Mouse (Mus musculus) frontal cortex, postnatal 25 days (tissue): ENCODE results near the gene Plpp7.

Source experiments
- DNase-seq, 2 experiments: peaks; one replicate each; pipeline ENCODE4 v3.0.0; 2022; ENCODE audit warnings: low spot score in 2 of 2

Plpp7 gene

GRCm38 (mm10) chr2:32102944-32103343 lies 7.6 kb downstream of the Plpp7 start:
- DNase-seq, result no peak

DNA sequence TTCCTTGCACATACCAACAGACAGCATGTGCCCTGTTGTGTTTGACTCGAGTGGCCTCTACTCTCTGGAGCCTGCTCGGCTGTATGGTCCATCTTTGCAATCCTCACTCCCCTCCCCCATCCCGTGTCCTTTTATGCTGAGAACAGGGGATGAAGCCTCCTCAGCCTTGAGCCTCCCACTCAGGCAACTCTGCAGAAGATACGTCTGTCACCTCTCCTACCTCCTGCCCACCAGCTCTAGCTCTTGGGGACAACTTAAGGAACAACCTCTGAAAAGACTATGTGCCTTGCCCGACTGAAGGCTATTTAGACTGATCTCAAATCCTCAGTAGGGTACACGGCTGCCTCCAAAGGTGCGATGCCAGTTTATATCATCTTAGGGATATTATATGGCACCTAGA lies 8.2 kb downstream of the Plpp7 start:
- no peak for DNase-seq

- DNase-seq, result no peak
These were observed 8.8 kb downstream of the Plpp7 start for GRCm38 (mm10) chr2:32104122-32104521.

DNA sequence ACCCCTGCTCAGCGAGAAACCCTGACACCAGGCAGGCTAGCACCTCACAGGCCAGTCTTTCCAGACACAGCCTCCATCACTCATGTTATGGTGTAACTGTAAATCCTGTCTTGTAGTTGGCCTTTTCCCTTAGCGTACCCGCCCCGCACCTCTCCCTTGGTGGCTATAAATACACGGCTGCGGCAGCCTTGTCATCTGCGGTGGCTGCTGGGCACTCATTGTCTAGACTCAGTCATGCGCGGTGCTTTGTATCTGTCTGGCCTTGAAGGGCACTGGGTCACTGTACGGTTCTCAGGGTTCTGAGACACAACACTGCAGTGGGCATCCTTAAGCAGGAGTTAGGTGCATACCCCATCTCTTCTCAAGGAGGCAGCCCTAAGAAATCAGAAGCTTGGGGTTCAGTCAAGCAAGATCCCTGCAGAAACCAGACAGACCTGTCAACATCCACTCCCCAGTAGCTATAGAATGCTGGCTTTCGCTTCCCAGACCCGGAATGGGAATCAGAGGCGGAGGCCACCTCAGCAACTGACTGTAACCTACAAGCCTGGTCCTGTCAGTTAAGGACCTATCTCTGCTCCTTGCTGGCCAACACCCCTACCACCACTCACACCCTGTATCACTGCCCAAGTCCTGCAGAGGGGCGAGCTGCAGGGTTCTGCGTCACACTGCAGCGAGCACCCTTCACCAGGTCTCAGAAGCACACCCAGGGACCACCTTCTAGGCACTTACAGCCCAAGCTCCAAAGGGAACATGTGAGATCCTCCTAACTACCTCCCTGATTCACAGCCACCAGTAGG lies 10.0 kb downstream of the Plpp7 start:
- DNase-seq, result no peak

DNA sequence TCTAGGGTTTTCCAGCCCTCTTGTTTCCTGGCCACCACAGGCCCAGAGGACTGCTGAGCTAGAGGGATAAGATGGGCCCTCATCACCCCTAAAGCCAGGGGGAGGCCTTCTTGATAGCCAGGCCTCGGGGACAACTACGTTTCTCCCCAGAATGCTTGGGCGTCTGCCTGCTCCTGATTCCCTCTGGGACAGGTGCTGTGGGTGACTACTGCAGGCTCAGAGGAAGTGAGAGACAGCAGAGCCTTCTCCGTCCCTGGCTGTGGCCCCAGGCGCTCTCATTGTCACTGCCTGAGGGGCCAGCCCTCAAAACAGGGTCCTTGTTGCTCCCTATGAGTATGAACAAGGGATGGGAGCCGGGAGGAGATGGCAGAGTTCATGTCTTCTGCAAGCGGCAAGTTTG lies 10.6 kb downstream of the Plpp7 start:
- no peak for DNase-seq

GRCm38 (mm10) chr2:32111268-32111667 lies 15.9 kb downstream of the Plpp7 start:
- DNase-seq, result no peak

DNA sequence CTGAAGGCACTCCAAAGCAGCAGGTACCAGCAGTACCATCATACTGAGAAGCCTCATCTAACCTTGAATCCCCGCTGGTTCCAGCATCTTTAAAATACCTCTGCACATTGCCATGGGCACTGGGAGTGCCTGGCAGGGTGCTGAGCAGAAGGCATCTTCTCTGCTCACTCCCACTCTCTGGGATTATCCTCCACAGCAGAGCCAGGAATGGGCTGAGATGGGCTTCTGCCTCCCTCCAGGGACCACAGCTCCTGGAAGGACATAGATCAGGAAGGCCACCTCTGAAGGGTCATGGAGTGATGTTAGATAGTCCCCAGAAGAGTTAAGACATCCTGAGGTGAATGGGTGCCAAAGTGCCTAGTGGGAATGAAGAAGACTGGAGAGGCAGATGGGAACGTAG lies 17.2 kb downstream of the Plpp7 start:
- no peak for DNase-seq

DNA sequence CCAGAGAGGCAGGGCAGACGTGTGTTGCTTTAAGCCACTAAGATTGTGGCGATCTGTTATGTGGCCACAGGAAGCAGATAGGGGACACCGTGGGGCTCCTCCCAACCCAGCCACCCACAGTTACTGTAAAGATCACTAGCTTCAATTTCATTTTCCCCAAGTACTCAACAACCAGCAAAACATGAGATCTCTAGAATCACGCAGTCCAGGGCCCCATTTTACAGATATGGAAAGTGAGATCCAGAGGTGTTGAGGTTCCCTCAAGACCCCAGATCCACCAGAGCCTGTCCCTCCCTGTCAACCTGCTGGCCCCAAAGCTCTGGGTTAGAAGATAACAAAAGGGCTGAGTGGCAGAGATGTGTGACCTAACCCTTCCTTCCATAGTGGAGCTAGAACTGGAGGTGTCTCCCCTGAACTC lies 20.5 kb downstream of the Plpp7 start:
- no peak for DNase-seq

DNA sequence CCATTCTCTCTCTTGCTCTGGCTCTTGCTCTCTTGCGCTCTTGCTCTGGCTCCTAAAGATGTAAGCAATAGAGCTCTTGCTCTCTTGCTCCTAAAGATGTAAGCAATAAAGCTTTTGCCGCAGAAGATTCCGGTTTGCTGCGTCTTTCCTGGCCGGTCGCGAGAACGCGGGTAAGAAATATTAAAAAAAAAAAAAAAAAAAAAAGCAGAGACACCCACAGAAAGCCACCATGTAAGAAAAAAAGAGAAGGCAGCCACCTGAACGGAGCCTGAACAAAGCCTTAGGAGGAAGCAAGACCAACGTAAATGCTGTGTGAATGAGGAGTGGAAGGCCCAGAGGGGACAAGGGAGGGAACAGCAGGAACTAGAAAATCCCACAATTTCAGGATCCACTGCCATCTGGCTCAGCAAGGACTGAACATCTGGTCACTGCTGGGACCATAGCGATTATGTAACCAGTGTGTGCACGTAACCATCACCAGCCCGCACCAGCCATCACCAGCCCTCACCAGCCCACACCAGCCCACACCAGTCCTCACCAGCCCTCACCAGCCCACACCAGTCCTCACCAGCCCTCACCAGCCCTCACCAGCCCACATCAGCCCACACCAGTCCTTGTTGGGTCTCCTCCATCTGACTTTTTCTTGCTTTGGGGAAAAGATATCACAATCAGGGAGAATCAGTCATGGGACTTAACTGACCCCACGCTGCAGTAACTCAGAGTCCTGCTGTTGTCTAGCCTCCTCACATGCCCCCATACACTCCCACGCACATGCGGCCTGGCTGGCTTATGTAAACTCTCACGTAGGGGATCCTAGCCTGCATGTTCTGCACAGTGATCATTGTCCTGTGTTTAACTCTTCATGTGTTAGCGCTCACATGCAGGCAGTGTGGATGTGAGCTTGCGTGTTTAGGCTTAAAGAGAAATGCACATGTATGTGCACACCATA lies 24.7 kb downstream of the Plpp7 start:
- DNase-seq, result no peak

- no peak for DNase-seq
These were observed 25.8 kb downstream of the Plpp7 start for GRCm38 (mm10) chr2:32121150-32121549.

GRCm38 (mm10) chr2:32121785-32122184 lies 26.5 kb downstream of the Plpp7 start:
- no peak for DNase-seq

GRCm38 (mm10) chr2:32127653-32128535 lies 32.6 kb downstream of the Plpp7 start:
- no peak for DNase-seq

DNA sequence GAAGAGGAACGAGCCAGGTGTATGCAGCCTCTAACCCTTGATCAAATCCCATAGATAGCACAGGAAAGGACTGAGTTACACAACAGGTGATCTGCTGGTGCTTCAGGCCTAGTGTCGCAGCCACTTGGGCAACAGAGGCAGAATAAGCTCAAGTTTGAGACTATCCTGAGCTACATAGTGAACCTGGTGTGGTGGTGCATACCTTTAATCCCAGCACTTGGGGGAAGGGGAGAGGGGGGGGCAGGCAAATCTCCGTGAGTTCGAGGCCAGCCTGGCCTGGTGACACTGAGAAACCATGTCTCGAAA lies 33.2 kb downstream of the Plpp7 start:
- DNase-seq, result no peak

DNA sequence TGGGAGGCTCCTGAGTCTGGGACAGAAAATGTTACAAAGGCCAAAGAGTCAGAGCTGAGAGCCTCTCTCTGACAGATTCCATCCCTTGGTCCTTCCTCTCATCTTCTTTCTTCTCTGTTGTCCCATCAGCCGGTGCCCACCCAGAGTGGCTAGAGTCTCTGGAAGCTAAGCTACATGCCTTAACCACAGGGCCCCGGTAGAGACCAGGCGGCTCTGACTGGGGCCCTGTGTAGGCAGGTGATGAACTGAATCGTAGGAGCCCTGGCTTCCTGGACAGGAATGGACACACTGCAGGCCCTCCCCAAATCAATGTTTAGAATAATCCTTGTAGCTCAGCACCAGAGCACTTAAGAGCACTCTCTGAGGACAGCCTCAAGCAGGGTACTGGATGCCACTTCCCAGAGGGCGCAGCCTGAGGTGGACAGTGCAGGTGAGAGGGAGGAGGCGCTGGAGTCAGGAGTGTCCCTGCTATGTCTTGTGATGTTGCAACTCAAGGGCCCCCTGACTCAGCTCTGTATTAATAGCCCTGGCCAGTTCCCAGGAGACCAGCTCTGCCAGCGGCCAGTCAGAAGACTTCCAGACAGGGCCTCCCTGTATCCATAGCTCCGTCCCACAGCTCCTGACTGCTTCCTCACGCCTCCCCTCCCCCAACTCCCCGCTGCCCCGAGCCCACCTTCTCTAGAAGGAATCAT lies 34.2 kb downstream of the Plpp7 start:
- no peak for DNase-seq

DNA sequence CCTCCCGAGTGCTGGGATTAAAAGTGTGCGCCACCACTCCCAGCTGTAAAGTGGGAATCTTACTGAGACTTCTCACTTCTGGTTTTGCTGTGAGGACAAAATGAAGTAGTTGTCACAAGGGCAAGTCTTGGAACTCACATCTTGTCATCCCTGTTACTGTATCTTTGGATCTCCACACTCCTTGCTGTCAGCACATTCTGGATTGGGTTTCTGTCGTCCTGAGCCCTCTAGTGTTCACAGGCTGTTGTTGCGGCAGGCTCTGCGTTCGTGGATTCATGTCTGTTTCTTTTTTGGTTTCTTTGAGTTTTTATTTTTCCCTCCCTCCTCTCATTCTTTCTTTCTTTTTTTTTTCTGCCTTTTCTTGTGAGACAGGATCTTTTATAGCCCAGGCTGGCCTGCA lies 35.1 kb downstream of the Plpp7 start:
- DNase-seq, result peak in 1 of 2 experiments; percentile 42

DNA sequence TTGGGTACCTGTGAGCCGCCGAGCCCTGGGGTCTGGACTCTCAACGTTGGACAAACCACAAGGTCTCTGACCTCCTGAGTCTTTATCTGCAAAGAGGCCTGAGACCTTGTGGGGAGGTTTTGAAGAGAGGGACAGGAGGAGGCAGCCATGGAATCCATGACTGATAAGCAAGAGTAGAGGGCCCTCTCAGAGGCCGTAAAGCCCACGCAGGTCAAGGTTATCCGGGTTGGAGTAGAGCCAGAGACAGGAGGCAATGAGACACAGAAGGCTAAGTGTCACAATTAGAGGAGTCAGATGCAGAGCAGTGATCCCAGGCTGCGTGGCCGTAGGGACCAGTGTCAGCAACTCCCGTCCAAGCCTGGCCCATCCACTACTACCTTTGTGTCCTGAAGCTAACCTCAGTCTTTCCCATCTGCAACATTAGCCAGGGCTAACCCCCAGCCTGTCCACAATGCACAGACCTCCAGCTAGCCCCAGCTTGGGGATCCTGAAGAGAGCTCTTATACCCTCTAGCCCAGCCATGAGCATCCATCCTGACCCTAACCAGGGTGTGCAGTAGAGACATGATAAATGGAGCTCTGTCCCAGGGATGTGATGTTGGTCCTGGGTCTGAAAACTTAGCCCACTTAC lies 36.0 kb downstream of the Plpp7 start:
- no peak for DNase-seq

- DNase-seq, result no peak
These were observed 36.7 kb downstream of the Plpp7 start for GRCm38 (mm10) chr2:32131866-32132566.

GRCm38 (mm10) chr2:32132567-32132992 lies 37.3 kb downstream of the Plpp7 start:
- DNase-seq, result no peak

- peak; percentile 89 to 94 for DNase-seq
These were observed 38.7 kb downstream of the Plpp7 start for GRCm38 (mm10) chr2:32134039-32134438.

DNA sequence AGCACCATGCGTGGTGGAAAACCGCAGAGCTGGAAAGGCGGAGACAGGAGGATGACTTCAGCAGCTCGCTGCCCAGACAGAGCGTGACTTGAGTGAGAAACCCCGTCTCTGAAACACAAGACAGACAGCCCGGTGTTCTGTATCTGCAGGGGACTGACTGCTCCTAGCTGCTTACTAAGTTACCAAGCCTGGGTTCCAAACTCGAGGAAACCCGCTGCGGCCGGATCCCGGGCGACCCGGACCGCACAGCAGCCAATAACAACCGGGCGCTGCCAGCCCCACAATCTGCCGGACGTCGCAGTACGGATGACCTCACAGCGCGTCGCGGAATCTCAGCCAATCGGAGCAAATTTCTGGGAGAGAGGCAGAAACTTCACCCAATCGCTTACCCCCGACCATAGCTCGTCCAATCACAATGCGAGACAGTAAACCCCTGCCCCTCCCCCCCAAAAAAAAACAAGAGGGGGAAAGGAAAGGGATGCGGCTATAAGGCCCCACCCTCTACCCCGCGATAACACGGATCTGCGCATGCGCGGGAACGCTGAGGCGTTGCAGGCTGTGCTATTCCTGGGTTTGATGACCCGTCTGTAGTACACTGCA lies 42.4 kb downstream of the Plpp7 start:
- peak; percentile 89 to 95 for DNase-seq
